Mouse (Mus musculus) intestine, embryonic 14.5 days (tissue): ENCODE results near the gene Prokr1. TPM values are rescaled to one million over a fixed set of nuclear protein-coding genes. Genes with fewer than 3 reads are reported as not detected.

Experiments used
- ATAC-seq: fragments of 200-750 bp; cut with Nextera tagmentation; replicated peaks from 2 replicates; pipeline ENCODE4 v1.8.0; 2017; ENCODE audit warnings: low read depth, moderate number of reproducible peaks, moderate TSS enrichment, moderate library complexity; ENCODE audit not compliant: low FRiP score, low TSS enrichment
- DNase-seq: peaks from one replicate; pipeline ENCODE4 v3.0.0-alpha.2; 2018; ENCODE audit warnings: low spot score
- H3K27ac ChIP-seq: fragments of 300-500 bp; sonication (generic); 2 replicates; pipeline ENCODE4 v1.5.1; 2014; ENCODE audit warnings: low read depth, mild to moderate bottlenecking, control low read depth
- H3K27me3 ChIP-seq: fragments of 300-500 bp; sonication (generic); replicated peaks from 2 replicates; pipeline ENCODE4 v1.6.1; 2014; ENCODE audit warnings: low read length, control low read depth; ENCODE audit not compliant: control insufficient read depth, insufficient read depth
- H3K36me3 ChIP-seq: fragments of 300-500 bp; sonication (generic); 2 replicates; pipeline ENCODE4 v1.6.1; 2014; ENCODE audit warnings: low read length, control low read depth; ENCODE audit not compliant: control insufficient read depth, insufficient read depth
- H3K4me1 ChIP-seq: fragments of 300-500 bp; sonication (generic); replicated peaks from 2 replicates; pipeline ENCODE4 v1.6.1; 2014; ENCODE audit warnings: low read length, control low read depth, mixed read lengths; ENCODE audit not compliant: control insufficient read depth, insufficient read depth
- H3K4me2 ChIP-seq: fragments of 300-500 bp; sonication (generic); 2 replicates; pipeline ENCODE4 v1.6.1; 2014; ENCODE audit warnings: low read length
- H3K4me3 ChIP-seq: fragments of 300-500 bp; sonication (generic); 2 replicates; pipeline ENCODE4 v1.5.1; 2014; ENCODE audit warnings: low read depth, low read length, control low read depth, mixed read lengths
- H3K9ac ChIP-seq: fragments of 300-500 bp; sonication (generic); 2 replicates; pipeline ENCODE4 v1.6.1; 2014; ENCODE audit warnings: mild to moderate bottlenecking, low read length
- H3K9me3 ChIP-seq: fragments of 300-500 bp; sonication (generic); 2 replicates; pipeline ENCODE4 v1.6.1; 2016; ENCODE audit warnings: low read length, control low read depth; ENCODE audit not compliant: control insufficient read depth
- WGBS: fragments of 180-500 bp; shearing (Covaris S2); extraction: QIAGEN DNeasy Blood & Tissue Kit; methylation state at CpG from one replicate; pipeline ENCODE4 v1.1.7; 2014; 5-methylcytosine and 5-hydroxymethylcytosine counted together
- polyA plus RNA-seq: library from polyadenylated mRNA; unstranded; fragments of >200 nt; fragmentation: Nextera tagmentation; extraction: Ambion mirVana; gene quantifications from 2 replicates; pipeline ENCODE4 v1.2.1, GENCODE M21; 2014

Gene Prokr1
- polyA plus RNA-seq, 1 experiment from 2014 or later: 2.5 TPM

- H3K4me3 ChIP-seq: no peak overlapping the region
- 58% methylated on average over 5 of the region's 5 CpGs for WGBS
- H3K27me3 ChIP-seq: no peaks in the 10 kb centered on the region
- no peak for ATAC-seq
- no peak overlapping the region for H3K27ac ChIP-seq
- H3K9me3 ChIP-seq: no peaks in the 10 kb centered on the region
- H3K4me1 ChIP-seq: no peaks in the 10 kb centered on the region; the same call in none of the 2 replicates
- H3K36me3 ChIP-seq: no peaks in the 10 kb centered on the region
- no peak for DNase-seq
- H3K9ac ChIP-seq: no peak overlapping the region
- H3K4me2 ChIP-seq: no peak overlapping the region
Observed at GRCm38 (mm10) chr6:87537678-87538077, 52.9 kb downstream of the Prokr1 start.

DNA sequence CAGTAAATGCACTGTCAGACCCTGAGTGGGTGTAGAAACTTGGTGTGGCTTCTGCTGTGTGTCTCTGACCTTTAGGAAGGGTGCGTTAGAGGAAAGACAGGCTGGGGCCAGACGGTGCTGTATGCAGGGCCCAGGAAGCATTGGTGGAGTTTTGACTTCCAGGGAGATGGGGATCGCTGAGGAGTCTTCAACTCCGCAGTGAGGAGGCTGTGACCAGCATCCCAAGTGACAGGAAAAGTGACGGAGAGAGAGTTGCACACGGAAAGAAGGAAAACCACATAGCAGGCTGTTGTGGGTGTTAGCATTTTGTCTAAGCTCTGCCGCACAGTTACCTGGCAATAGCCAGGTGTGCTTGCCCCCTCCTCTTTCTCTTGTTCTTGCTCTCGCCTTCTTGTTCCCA is 54.3 kb downstream of the Prokr1 start:
- H3K27me3 ChIP-seq: no peaks in the 10 kb centered on the region
- no peak overlapping the region for H3K4me2 ChIP-seq
- no peaks in the 10 kb centered on the region; the same call in 1 of the 2 replicates for H3K4me1 ChIP-seq
- no peak overlapping the region for H3K9ac ChIP-seq
- H3K4me3 ChIP-seq: no peak overlapping the region
- no peak overlapping the region for H3K27ac ChIP-seq
- 77% methylated on average over 8 of the region's 8 CpGs for WGBS
- H3K36me3 ChIP-seq: no peaks in the 10 kb centered on the region
- no peak for DNase-seq
- H3K9me3 ChIP-seq: no peaks in the 10 kb centered on the region
- no peak for ATAC-seq

- no peak overlapping the region for H3K27ac ChIP-seq
- ATAC-seq: no peak
- no peaks in the 10 kb centered on the region for H3K27me3 ChIP-seq
- no peak overlapping the region for H3K9ac ChIP-seq
- H3K4me1 ChIP-seq: no peaks in the 10 kb centered on the region; the same call in 1 of the 2 replicates
- 61% methylated on average over 9 of the region's 9 CpGs for WGBS
- no peaks in the 10 kb centered on the region for H3K9me3 ChIP-seq
- DNase-seq: no peak
- H3K36me3 ChIP-seq: no peaks in the 10 kb centered on the region
- no peak overlapping the region for H3K4me2 ChIP-seq
- no peak overlapping the region for H3K4me3 ChIP-seq
Observed at GRCm38 (mm10) chr6:87535651-87536050, 54.9 kb downstream of the Prokr1 start.

DNA sequence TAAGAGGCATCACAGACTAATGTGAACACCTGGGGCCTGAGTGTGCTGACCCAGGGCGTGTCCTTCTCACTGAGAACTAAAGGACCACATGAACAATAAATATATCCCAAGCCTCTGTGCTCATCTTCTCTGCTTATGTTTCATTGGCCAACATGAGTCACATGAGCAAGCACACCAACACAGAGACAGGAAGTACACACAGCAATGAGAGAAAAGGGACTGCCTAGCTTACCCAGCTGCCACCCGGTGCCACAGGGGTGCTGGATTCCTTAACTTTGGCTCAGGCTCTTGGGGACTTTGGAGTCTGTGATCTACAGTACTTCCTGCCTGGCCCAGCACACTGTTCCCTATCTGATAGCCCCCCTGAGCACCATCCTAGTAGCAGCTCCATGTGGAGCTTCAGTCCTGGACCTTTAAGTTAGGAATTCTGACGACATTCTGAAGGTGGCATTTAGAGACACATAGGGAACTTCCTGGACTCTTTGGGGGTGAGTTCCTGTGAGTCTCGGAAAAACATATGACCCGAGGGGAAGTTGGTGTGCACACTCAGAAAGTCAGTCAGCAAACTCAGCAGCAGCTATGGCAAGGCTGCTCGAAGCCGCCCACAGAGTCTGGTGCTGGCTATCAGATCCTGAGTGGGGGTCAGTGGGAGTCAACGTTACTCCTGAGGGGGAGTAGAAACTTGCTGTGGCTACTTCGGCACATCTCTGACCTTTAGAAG is 55.5 kb downstream of the Prokr1 start:
- no peak overlapping the region for H3K4me2 ChIP-seq
- 76% methylated on average over 9 of the region's 9 CpGs for WGBS

GRCm38 (mm10) chr6:87532953-87533710 is 57.4 kb downstream of the Prokr1 start, which contains the start of gene Arhgap25:
Gene Arhgap25, minus strand, starts transcription at chr6:87533259.
- Histone ChIP-seq H3K4me1 (no peaks in the 10 kb centered on the region), H3K36me3 (no peaks in the 10 kb centered on the region), H3K9ac (no peak within 1 kb of the TSS), H3K9me3 (no peaks in the 10 kb centered on the region), H3K4me2 (no peak within 1 kb of the TSS), H3K27ac (no peak within 1 kb of the TSS), H3K27me3 (no peaks in the 10 kb centered on the region), H3K4me3 (no peak within 1 kb of the TSS)
- 51% methylated on average over 14 of the region's 14 CpGs for WGBS
- no peak for DNase-seq
- no peak for ATAC-seq

More for the DNA sequence above, 55.5 kb downstream of the Prokr1 start:
- Histone ChIP-seq H3K9ac (no peak overlapping the region), H3K9me3 (no peaks in the 10 kb centered on the region), H3K4me1 (no peaks in the 10 kb centered on the region; the same call in 1 of the 2 replicates), H3K27me3 (no peaks in the 10 kb centered on the region), H3K36me3 (no peaks in the 10 kb centered on the region), H3K4me3 (no peak overlapping the region), H3K27ac (no peak overlapping the region)
- DNase-seq (no peak), ATAC-seq (no peak)

DNA sequence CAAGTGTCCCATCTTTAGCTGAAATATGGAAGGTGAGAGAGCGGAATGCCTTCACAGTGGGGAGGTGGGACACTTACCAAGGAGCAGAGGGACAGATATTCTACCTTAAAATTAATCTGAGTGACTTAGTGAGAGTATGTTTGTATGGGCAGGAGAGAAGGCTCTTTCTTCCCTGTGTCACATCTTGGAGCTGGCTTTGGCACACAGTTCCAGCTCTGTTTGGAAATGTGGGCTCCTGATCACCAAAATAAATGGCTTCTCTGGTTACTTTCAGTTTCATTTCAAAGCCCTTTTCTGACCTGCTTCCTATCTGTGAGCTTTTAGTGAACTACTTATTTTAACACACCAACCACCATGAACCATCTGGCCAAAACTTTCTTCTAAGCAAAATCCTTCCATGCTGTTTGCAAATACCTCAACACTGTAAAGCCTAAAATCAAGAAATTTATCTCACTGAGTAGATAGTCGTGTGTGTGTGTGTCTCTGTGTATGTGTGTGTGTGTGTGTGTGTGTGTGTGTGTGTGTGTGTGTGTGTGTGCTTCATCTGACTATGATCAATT is 59.0 kb downstream of the Prokr1 start:
- DNase-seq (no peak), ATAC-seq (no peak)
- H3K9ac ChIP-seq: no peak overlapping the region
- H3K27ac ChIP-seq: no peak overlapping the region
- H3K36me3 ChIP-seq: no peaks in the 10 kb centered on the region
- H3K4me1 ChIP-seq: no peaks in the 10 kb centered on the region
- 81% methylated on average over 2 of the region's 2 CpGs for WGBS
- no peak overlapping the region for H3K4me3 ChIP-seq
- no peaks in the 10 kb centered on the region for H3K27me3 ChIP-seq
- no peak overlapping the region for H3K4me2 ChIP-seq
- H3K9me3 ChIP-seq: no peaks in the 10 kb centered on the region

GRCm38 (mm10) chr6:87530386-87530785 is 60.2 kb downstream of the Prokr1 start:
- H3K9ac ChIP-seq: no peak overlapping the region
- H3K36me3 ChIP-seq: no peaks in the 10 kb centered on the region
- ATAC-seq: no peak
- no peak overlapping the region for H3K27ac ChIP-seq
- DNase-seq: no peak
- no peaks in the 10 kb centered on the region for H3K9me3 ChIP-seq
- no peak overlapping the region for H3K4me2 ChIP-seq
- H3K4me1 ChIP-seq: no peaks in the 10 kb centered on the region
- no peak overlapping the region for H3K4me3 ChIP-seq
- WGBS: 86% methylated on average over 2 of the region's 2 CpGs
- no peaks in the 10 kb centered on the region for H3K27me3 ChIP-seq
